Mouse (Mus musculus) liver, embryonic 14.5 days (tissue): ENCODE data around the gene Gpc6. TPM values are rescaled to one million over a fixed set of nuclear protein-coding genes. Genes with fewer than 3 reads are reported as not detected.

ENCODE experiments used
- ATAC-seq: fragments of 200-750 bp; cut with Nextera tagmentation; 2 replicates; pipeline ENCODE4 v1.8.0; 2017; ENCODE audit warnings: moderate number of reproducible peaks, mild to moderate bottlenecking, moderate library complexity; ENCODE audit not compliant: insufficient read depth
- DNase-seq, 3 experiments: peaks; one replicate each; pipeline ENCODE4 v3.0.0-alpha.2; 2012 to 2013; ENCODE audit warnings: low read depth in 3 of 3, low spot score in 3 of 3
- H3K27ac ChIP-seq: fragments of 300-500 bp; sonication (generic); 2 replicates; pipeline ENCODE4 v1.5.1; 2014; ENCODE audit warnings: moderate library complexity, mild to moderate bottlenecking, control low read depth, inconsistent platforms
- H3K27me3 ChIP-seq: fragments of 300-500 bp; sonication (generic); 2 replicates; pipeline ENCODE4 v1.6.1; 2014; ENCODE audit warnings: mild to moderate bottlenecking, low read length, moderate library complexity; ENCODE audit not compliant: control insufficient read depth, insufficient read depth
- H3K36me3 ChIP-seq: fragments of 300-500 bp; sonication (generic); replicated peaks from 2 replicates; pipeline ENCODE4 v1.6.1; 2014; ENCODE audit warnings: low read depth; ENCODE audit not compliant: control insufficient read depth, insufficient read depth
- H3K4me1 ChIP-seq, 2 experiments: fragments of 200-500 bp in 1 of 2; fragments of 300-500 bp in 1 of 2; sonication (generic) in 1 of 2; replicated peaks; 2 replicates each; pipeline ENCODE4 v1.6.1; 2012 to 2014; ENCODE audit warnings: antibody characterized with exemption in 1 of 2, inconsistent platforms in 1 of 2, low read length in 1 of 2; ENCODE audit not compliant: control insufficient read depth in 2 of 2, insufficient read depth in 2 of 2
- H3K4me2 ChIP-seq: fragments of 300-500 bp; sonication (generic); 2 replicates; pipeline ENCODE4 v1.6.1; 2014; ENCODE audit warnings: low read depth, mild to moderate bottlenecking, control low read depth, moderate library complexity
- H3K4me3 ChIP-seq, 2 experiments: fragments of 200-500 bp in 1 of 2; fragments of 300-500 bp in 1 of 2; sonication (generic) in 1 of 2; 2 replicates each; pipeline ENCODE4 v1.5.1; 2012 to 2014; ENCODE audit warnings: low read depth in 2 of 2, low read length in 2 of 2, mild to moderate bottlenecking in 2 of 2, control low read depth in 1 of 2, inconsistent platforms in 1 of 2, moderate library complexity in 1 of 2; ENCODE audit not compliant: insufficient read depth in 1 of 2
- H3K9ac ChIP-seq: fragments of 300-500 bp; sonication (generic); replicated peaks from 2 replicates; pipeline ENCODE4 v1.6.1; 2014; ENCODE audit warnings: mild to moderate bottlenecking, control low read depth, moderate library complexity
- H3K9me3 ChIP-seq: fragments of 300-500 bp; sonication (generic); 2 replicates; pipeline ENCODE4 v1.6.1; 2016; ENCODE audit warnings: low read length, mixed read lengths; ENCODE audit not compliant: control insufficient read depth
- CTCF ChIP-seq: IDR thresholded peaks from 2 replicates; pipeline ENCODE4 v1.5.1; 2016; ENCODE audit warnings: antibody characterized with exemption, low read depth, control low read depth
- EP300 ChIP-seq: IDR thresholded peaks from 2 replicates; pipeline ENCODE4 v1.6.1; 2016; ENCODE audit warnings: antibody characterized with exemption, low read depth
- WGBS: fragments of 180-500 bp; shearing (Covaris S2); extraction: QIAGEN DNeasy Blood & Tissue Kit; methylation state at CpG from one replicate; pipeline ENCODE4 v1.1.7; 2014; ENCODE audit not compliant: insufficient replicate concordance; 5-methylcytosine and 5-hydroxymethylcytosine counted together
- polyA plus RNA-seq, 2 experiments: library from polyadenylated mRNA; depleted of rRNA in 1 of 2; stranded (reverse) in 1 of 2; unstranded in 1 of 2; fragments of >200 nt; fragmentation: Nextera tagmentation in 1 of 2; extraction: Ambion mirVana in 1 of 2; gene quantifications; 2 replicates each; pipeline versions ENCODE4 v1.2.1 to v1.2.3; 2012 to 2014

The Gpc6 gene
- polyA plus RNA-seq, 2 experiments: 0.97 to 2.3 TPM

- TF ChIP-seq CTCF: no peak
- no peak for TF ChIP-seq EP300
- no peak for ATAC-seq
- Histone ChIP-seq H3K27me3 (no peaks in the 10 kb centered on the region), H3K27ac (no peak overlapping the region), H3K9me3 (no peaks in the 10 kb centered on the region), H3K9ac (no peak overlapping the region), H3K36me3 (no peaks in the 10 kb centered on the region), H3K4me2 (no peak overlapping the region), H3K4me1 (no peaks in the 10 kb centered on the region), H3K4me3 (no peak overlapping the region)
- WGBS: 57% methylated on average over 9 of the region's 9 CpGs
- no peak for DNase-seq
These were observed 482.9 kb downstream of the Gpc6 start for GRCm38 (mm10) chr14:117407824-117408524.

- ATAC-seq (no peak), DNase-seq (no peak)
- no peaks in the 10 kb centered on the region for H3K4me1 ChIP-seq
- no peak overlapping the region for H3K4me3 ChIP-seq
- WGBS: 65% methylated on average over 3 of the region's 3 CpGs
- H3K4me2 ChIP-seq: no peak overlapping the region
- H3K9ac ChIP-seq: no peak overlapping the region
- no peaks in the 10 kb centered on the region for H3K27me3 ChIP-seq
- no peak overlapping the region for H3K27ac ChIP-seq
- H3K36me3 ChIP-seq: no peaks in the 10 kb centered on the region
- TF ChIP-seq CTCF: no peak
- TF ChIP-seq EP300: no peak
- H3K9me3 ChIP-seq: no peaks in the 10 kb centered on the region
These were observed 483.4 kb downstream of the Gpc6 start for GRCm38 (mm10) chr14:117408525-117408835.

GRCm38 (mm10) chr14:117409778-117410177, 484.7 kb downstream of the Gpc6 start:
- no peak overlapping the region for H3K27ac ChIP-seq
- no peak overlapping the region for H3K9ac ChIP-seq
- H3K4me3 ChIP-seq: no peak overlapping the region
- no peaks in the 10 kb centered on the region for H3K36me3 ChIP-seq
- ATAC-seq (no peak), DNase-seq (no peak)
- no peaks in the 10 kb centered on the region for H3K27me3 ChIP-seq
- no peak overlapping the region for H3K4me2 ChIP-seq
- no peaks in the 10 kb centered on the region for H3K4me1 ChIP-seq
- TF ChIP-seq CTCF: no peak
- TF ChIP-seq EP300: no peak
- WGBS: 75% methylated on average over 2 of the region's 2 CpGs
- no peaks in the 10 kb centered on the region for H3K9me3 ChIP-seq

GRCm38 (mm10) chr14:117410511-117410910, 485.4 kb downstream of the Gpc6 start:
- no peaks in the 10 kb centered on the region for H3K9me3 ChIP-seq
- TF ChIP-seq EP300 (no peak), CTCF (no peak)
- no peaks in the 10 kb centered on the region for H3K4me1 ChIP-seq
- no peak overlapping the region for H3K9ac ChIP-seq
- no peaks in the 10 kb centered on the region for H3K36me3 ChIP-seq
- no peak overlapping the region for H3K27ac ChIP-seq
- no peak for DNase-seq
- ATAC-seq: no peak
- no peaks in the 10 kb centered on the region for H3K27me3 ChIP-seq
- no peak overlapping the region for H3K4me3 ChIP-seq
- 83% methylated on average over 2 of the region's 2 CpGs for WGBS
- no peak overlapping the region for H3K4me2 ChIP-seq

- no peaks in the 10 kb centered on the region for H3K36me3 ChIP-seq
- H3K4me3 ChIP-seq: no peak overlapping the region
- H3K9me3 ChIP-seq: no peaks in the 10 kb centered on the region
- no peak overlapping the region for H3K9ac ChIP-seq
- ATAC-seq: no peak
- H3K27me3 ChIP-seq: no peaks in the 10 kb centered on the region
- no peak overlapping the region for H3K27ac ChIP-seq
- no peak for DNase-seq
- H3K4me1 ChIP-seq: no peaks in the 10 kb centered on the region
- TF ChIP-seq CTCF (no peak), EP300 (no peak)
- H3K4me2 ChIP-seq: no peak overlapping the region
These were observed 489.9 kb downstream of the Gpc6 start for GRCm38 (mm10) chr14:117415045-117415444.
